Mouse (Mus musculus): ENCODE measurements around the gene Golga4. TPM values are rescaled to one million over a fixed set of nuclear protein-coding genes. Genes with fewer than 3 reads are reported as not detected.

The Golga4 gene
- total RNA-seq, 2 experiments from 2014 or later, result 40.8 to 68.4 TPM

GRCm38 (mm10) chr9:118620807-118621206 is 114.7 kb downstream of the Golga4 start:
- ATAC-seq (replicated peaks; ENCODE audit: poor library complexity), result peak; percentile 60

- ATAC-seq (replicated peaks; ENCODE audit: poor library complexity), result no peak
These were observed 115.6 kb downstream of the Golga4 start for GRCm38 (mm10) chr9:118621691-118622090.

GRCm38 (mm10) chr9:118622376-118623166 is 116.5 kb downstream of the Golga4 start:
- no peak for ATAC-seq (replicated peaks; ENCODE audit: poor library complexity)

GRCm38 (mm10) chr9:118623483-118623882 is 117.4 kb downstream of the Golga4 start:
- no peak for ATAC-seq (replicated peaks; ENCODE audit: poor library complexity)

GRCm38 (mm10) chr9:118624146-118624545 is 118.1 kb downstream of the Golga4 start:
- ATAC-seq (replicated peaks; ENCODE audit: poor library complexity), result no peak

- no peak for ATAC-seq (replicated peaks; ENCODE audit: poor library complexity)
These were observed 123.8 kb downstream of the Golga4 start for GRCm38 (mm10) chr9:118629763-118630379.

Other genes starting within 250 kb of the Golga4 start
- gene Eomes, start 28.1 kb upstream of the Golga4 start, total RNA-seq (2015), result not detected in 2 replicates
- not detected in 2 replicates for gene Eomes, start 28.1 kb upstream of the Golga4 start, total RNA-seq (2017)
- gene Itga9, start 100.4 kb downstream of the Golga4 start, total RNA-seq (2015), result 0.32 and 0.66 TPM in 2 replicates
- 0.08 and 0.71 TPM in 2 replicates for gene Itga9, start 100.4 kb downstream of the Golga4 start, total RNA-seq (2017)